Mouse (Mus musculus) liver, postnatal 0 days (tissue): ENCODE measurements around the gene Ercc8. TPM values are rescaled to one million over a fixed set of nuclear protein-coding genes. Genes with fewer than 3 reads are reported as not detected.

Source experiments
- ATAC-seq: fragments of 200-750 bp; cut with Nextera tagmentation; 2 replicates; pipeline ENCODE4 v1.8.0; 2017; ENCODE audit warnings: mild to moderate bottlenecking, moderate library complexity
- DNase-seq: peaks from one replicate; pipeline ENCODE4 v3.0.0-alpha.2; 2016
- H3K27ac ChIP-seq: fragments of 300-500 bp; sonication (generic); 2 replicates; pipeline ENCODE4 v1.5.1; 2014; ENCODE audit warnings: antibody characterized with exemption, moderate library complexity, mild to moderate bottlenecking, low read depth
- H3K27me3 ChIP-seq: fragments of 300-500 bp; sonication (generic); 2 replicates; pipeline ENCODE4 v1.6.1; 2014; ENCODE audit warnings: low read length, control low read depth, mixed read lengths; ENCODE audit not compliant: insufficient read depth
- H3K36me3 ChIP-seq: fragments of 300-500 bp; sonication (generic); replicated peaks from 2 replicates; pipeline ENCODE4 v1.6.1; 2014; ENCODE audit warnings: mild to moderate bottlenecking, control low read depth, low read length, moderate library complexity, mixed read lengths; ENCODE audit not compliant: insufficient read depth
- H3K4me1 ChIP-seq: fragments of 300-500 bp; sonication (generic); 2 replicates; pipeline ENCODE4 v1.6.1; 2014; ENCODE audit warnings: antibody characterized with exemption, mild to moderate bottlenecking, control low read depth; ENCODE audit not compliant: insufficient read depth
- H3K4me2 ChIP-seq: fragments of 300-500 bp; sonication (generic); 2 replicates; pipeline ENCODE4 v1.6.1; 2014; ENCODE audit warnings: low read depth, mild to moderate bottlenecking, low read length, moderate library complexity, mixed read lengths
- H3K4me3 ChIP-seq: fragments of 300-500 bp; sonication (generic); 2 replicates; pipeline ENCODE4 v1.5.1; 2014; ENCODE audit warnings: low read depth, low read length
- H3K9ac ChIP-seq: fragments of 300-500 bp; sonication (generic); replicated peaks from 2 replicates; pipeline ENCODE4 v1.6.1; 2014; ENCODE audit warnings: mild to moderate bottlenecking, moderate library complexity
- H3K9me3 ChIP-seq: fragments of 300-500 bp; sonication (generic); 2 replicates; pipeline ENCODE4 v1.6.1; 2016; ENCODE audit warnings: mild to moderate bottlenecking, control low read depth, low read length, mixed read lengths
- CTCF ChIP-seq: sonication (generic); IDR thresholded peaks from 2 replicates; pipeline ENCODE4 v1.5.1; 2016; ENCODE audit warnings: antibody characterized with exemption, low read depth
- EP300 ChIP-seq: IDR thresholded peaks from 2 replicates; pipeline ENCODE4 v1.6.1; 2016; ENCODE audit warnings: antibody characterized with exemption, low read depth, mild to moderate bottlenecking
- WGBS: fragments of 180-500 bp; shearing (Covaris S2); extraction: QIAGEN DNeasy Blood & Tissue Kit; methylation state at CpG from one replicate; pipeline ENCODE4 v1.1.7; 2014; ENCODE audit not compliant: insufficient replicate concordance; 5-methylcytosine and 5-hydroxymethylcytosine counted together
- polyA plus RNA-seq: library from polyadenylated mRNA; unstranded; fragments of >200 nt; fragmentation: Nextera tagmentation; extraction: Ambion mirVana; gene quantifications from 2 replicates; pipeline ENCODE4 v1.2.1, GENCODE M21; 2015

Ercc8 gene
- polyA plus RNA-seq, 1 experiment from 2014 or later = 4.9 TPM

GRCm38 (mm10) chr13:108229191-108229590 is 70.7 kb downstream of the Ercc8 start:
- 46% methylated on average over 3 of the region's 3 CpGs for WGBS
- Histone ChIP-seq H3K36me3 (no peaks in the 10 kb centered on the region), H3K4me3 (no peak overlapping the region), H3K27me3 (no peaks in the 10 kb centered on the region), H3K4me2 (peak overlapping the region; percentile 2; the same call in 1 of the 2 replicates), H3K27ac (peak overlapping the region; percentile 62), H3K9ac (no peak overlapping the region), H3K9me3 (no peaks in the 10 kb centered on the region), H3K4me1 (peaks cover 3% of the 10 kb centered on the region)
- TF ChIP-seq CTCF (no peak), EP300 (peak; percentile 29; the same call in 1 of the 2 replicates)
- peak; percentile 89 for ATAC-seq
- DNase-seq = peak; percentile 25

GRCm38 (mm10) chr13:108229634-108230330 is 71.3 kb downstream of the Ercc8 start:
- ATAC-seq = peak; percentile 48; the same call in 1 of the 2 replicates
- peak overlapping the region; percentile 62 for H3K27ac ChIP-seq
- peaks cover 3% of the 10 kb centered on the region for H3K4me1 ChIP-seq
- DNase-seq = peak; percentile 25
- no peak overlapping the region for H3K9ac ChIP-seq
- no peaks in the 10 kb centered on the region for H3K36me3 ChIP-seq
- WGBS = 66% methylated on average over 6 of the region's 6 CpGs
- TF ChIP-seq EP300 (no peak), CTCF (no peak)
- H3K4me2 ChIP-seq = peak overlapping the region; percentile 42; the same call in 1 of the 2 replicates
- no peaks in the 10 kb centered on the region for H3K27me3 ChIP-seq
- no peak overlapping the region for H3K4me3 ChIP-seq
- no peaks in the 10 kb centered on the region for H3K9me3 ChIP-seq

GRCm38 (mm10) chr13:108240012-108240411 is 81.5 kb downstream of the Ercc8 start:
- WGBS = 33% methylated on average over 4 of the region's 4 CpGs
- Histone ChIP-seq H3K4me1 (no peaks in the 10 kb centered on the region), H3K27me3 (no peaks in the 10 kb centered on the region), H3K36me3 (no peaks in the 10 kb centered on the region), H3K27ac (no peak overlapping the region), H3K9ac (no peak overlapping the region), H3K4me3 (no peak overlapping the region), H3K4me2 (no peak overlapping the region), H3K9me3 (no peaks in the 10 kb centered on the region)
- TF ChIP-seq CTCF (no peak), EP300 (no peak)
- DNase-seq = no peak
- ATAC-seq = no peak

GRCm38 (mm10) chr13:108241715-108242114 is 83.2 kb downstream of the Ercc8 start:
- H3K9ac ChIP-seq = no peak overlapping the region
- DNase-seq (no peak), ATAC-seq (no peak)
- 53% methylated on average over 5 of the region's 5 CpGs for WGBS
- H3K4me2 ChIP-seq = no peak overlapping the region
- no peaks in the 10 kb centered on the region for H3K27me3 ChIP-seq
- H3K4me1 ChIP-seq = no peaks in the 10 kb centered on the region
- H3K4me3 ChIP-seq = no peak overlapping the region
- no peak overlapping the region for H3K27ac ChIP-seq
- H3K9me3 ChIP-seq = no peaks in the 10 kb centered on the region
- H3K36me3 ChIP-seq = no peaks in the 10 kb centered on the region
- TF ChIP-seq CTCF (no peak), EP300 (no peak)

Other genes with a start within 250 kb of the Ercc8 start
- gene Smim15, start 114.3 kb upstream of the Ercc8 start, polyA plus RNA-seq = 18.0 and 19.9 TPM in 2 replicates
- gene Ndufaf2, start 108 bp upstream of the Ercc8 start, polyA plus RNA-seq = 39.5 and 40.5 TPM in 2 replicates
- 3.6 and 3.7 TPM in 2 replicates for gene Elovl7, start 55.7 kb downstream of the Ercc8 start, polyA plus RNA-seq
- 5.4 and 6.5 TPM in 2 replicates for gene Depdc1b, start 157.6 kb downstream of the Ercc8 start, polyA plus RNA-seq